Mouse (Mus musculus) heart, embryonic 11.5 days (tissue): Measurements from ENCODE around the gene L1td1. TPM values are rescaled to one million over a fixed set of nuclear protein-coding genes. Genes with fewer than 3 reads are reported as not detected.

Source experiments
- ATAC-seq: fragments of 200-750 bp; cut with Nextera tagmentation; replicated peaks from 2 replicates; pipeline ENCODE4 v1.8.0; 2017; ENCODE audit warnings: moderate library complexity; ENCODE audit not compliant: insufficient number of reproducible peaks, low FRiP score, low TSS enrichment
- H3K27ac ChIP-seq: fragments of 300-500 bp; sonication (generic); 2 replicates; pipeline ENCODE4 v1.5.1; 2014; ENCODE audit warnings: mild to moderate bottlenecking, low read depth, low read length
- H3K27me3 ChIP-seq: fragments of 300-500 bp; sonication (generic); 2 replicates; pipeline ENCODE4 v1.6.1; 2014; ENCODE audit warnings: mild to moderate bottlenecking, low read length, mixed read lengths; ENCODE audit not compliant: control insufficient read depth, insufficient read depth
- H3K36me3 ChIP-seq: fragments of 300-500 bp; sonication (generic); 2 replicates; pipeline ENCODE4 v1.6.1; 2014; ENCODE audit warnings: mild to moderate bottlenecking, low read length, moderate library complexity, mixed read lengths; ENCODE audit not compliant: control insufficient read depth, insufficient read depth
- H3K4me1 ChIP-seq: fragments of 300-500 bp; sonication (generic); 2 replicates; pipeline ENCODE4 v1.6.1; 2014; ENCODE audit warnings: low read length; ENCODE audit not compliant: control insufficient read depth, insufficient read depth
- H3K4me2 ChIP-seq: fragments of 300-500 bp; sonication (generic); 2 replicates; pipeline ENCODE4 v1.6.1; 2014; ENCODE audit warnings: mild to moderate bottlenecking, moderate library complexity
- H3K4me3 ChIP-seq: fragments of 300-500 bp; sonication (generic); 2 replicates; pipeline ENCODE4 v1.5.1; 2014; ENCODE audit warnings: low read depth, low read length
- H3K9ac ChIP-seq: fragments of 300-500 bp; sonication (generic); 2 replicates; pipeline ENCODE4 v1.6.1; 2014; ENCODE audit warnings: mild to moderate bottlenecking, low read depth, low read length, moderate library complexity
- H3K9me3 ChIP-seq: fragments of 300-500 bp; sonication (generic); replicated peaks from 2 replicates; pipeline ENCODE4 v1.6.1; 2016; ENCODE audit warnings: low read length; ENCODE audit not compliant: control insufficient read depth
- WGBS: fragments of 180-500 bp; shearing (Covaris S2); extraction: QIAGEN DNeasy Blood & Tissue Kit; methylation state at CpG from one replicate; pipeline ENCODE4 v1.1.7; 2014; ENCODE audit not compliant: insufficient replicate concordance; 5-methylcytosine and 5-hydroxymethylcytosine counted together
- polyA plus RNA-seq: library from polyadenylated mRNA; unstranded; fragments of >200 nt; fragmentation: Nextera tagmentation; extraction: Ambion mirVana; gene quantifications from 2 replicates; pipeline ENCODE4 v1.2.1, GENCODE M21; 2014

Gene L1td1
- polyA plus RNA-seq, 1 experiment from 2014 or later, result 0.26 TPM

DNA sequence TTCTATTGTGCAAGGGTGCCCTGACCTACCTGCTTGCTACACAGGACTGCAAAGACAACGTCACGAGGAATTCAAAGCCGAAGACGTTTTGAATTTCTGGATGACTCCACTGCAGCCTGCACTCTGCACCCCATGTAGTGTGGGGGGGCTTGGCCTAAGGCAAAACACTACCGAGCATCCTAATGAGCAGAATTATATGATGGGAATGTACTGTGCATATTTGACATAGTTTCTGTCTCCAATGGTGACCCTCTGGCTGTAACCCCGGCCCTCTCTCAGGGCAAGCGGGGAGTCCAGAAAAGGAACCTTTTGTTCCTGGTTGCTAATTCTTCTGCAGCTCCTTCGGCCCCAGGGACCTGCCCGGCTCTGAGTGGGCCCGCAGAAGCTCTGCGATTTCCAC lies 29.6 kb downstream of the L1td1 start:
- no peak overlapping the region for H3K9ac ChIP-seq
- no peak for ATAC-seq
- H3K27me3 ChIP-seq, result no peaks in the 10 kb centered on the region
- no peaks in the 10 kb centered on the region for H3K4me1 ChIP-seq
- H3K4me2 ChIP-seq, result no peak overlapping the region
- H3K36me3 ChIP-seq, result no peaks in the 10 kb centered on the region
- H3K9me3 ChIP-seq, result no peaks in the 10 kb centered on the region
- no peak overlapping the region for H3K27ac ChIP-seq
- WGBS, result 68% methylated on average over 11 of the region's 11 CpGs
- H3K4me3 ChIP-seq, result no peak overlapping the region

DNA sequence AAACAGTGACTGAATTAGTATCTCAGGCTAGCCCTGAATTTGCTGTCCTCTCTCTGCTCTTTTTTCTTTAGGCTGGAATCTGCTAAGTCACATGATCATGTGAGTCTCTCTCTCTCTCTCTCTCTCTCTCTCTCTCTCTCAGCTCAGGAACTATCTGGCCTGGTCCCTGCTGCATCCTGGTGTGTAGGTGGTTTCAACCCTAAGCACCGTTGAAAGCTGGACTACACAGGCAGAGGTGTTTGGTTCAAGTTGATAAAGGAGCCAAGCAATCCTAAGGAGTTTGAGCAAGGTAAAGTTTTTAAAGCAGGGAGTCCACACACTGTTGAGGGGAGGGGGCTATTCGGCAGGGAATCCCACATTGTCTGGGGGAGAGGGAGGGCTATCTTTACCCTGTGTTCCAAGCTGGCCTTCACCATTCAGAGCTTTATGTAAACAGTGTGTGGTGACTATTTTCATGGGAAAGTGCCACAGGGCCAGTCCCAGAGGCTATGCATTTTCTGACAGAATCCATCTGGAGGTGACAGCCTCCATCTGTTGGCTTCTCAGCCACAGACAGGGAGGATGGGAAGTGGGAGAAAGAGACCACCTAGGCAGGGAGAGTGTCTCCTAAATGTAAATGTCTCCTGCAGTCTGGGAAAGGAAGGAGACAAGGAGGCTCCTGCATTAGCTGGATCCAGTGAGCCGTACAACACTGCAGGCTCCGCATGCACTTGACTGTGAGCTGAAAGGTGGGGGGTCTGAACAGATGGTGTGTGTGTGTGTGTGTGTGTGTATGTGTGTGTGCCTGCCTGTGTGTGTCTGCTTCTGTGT lies 31.7 kb downstream of the L1td1 start:
- 42% methylated on average over 4 of the region's 4 CpGs for WGBS

DNA sequence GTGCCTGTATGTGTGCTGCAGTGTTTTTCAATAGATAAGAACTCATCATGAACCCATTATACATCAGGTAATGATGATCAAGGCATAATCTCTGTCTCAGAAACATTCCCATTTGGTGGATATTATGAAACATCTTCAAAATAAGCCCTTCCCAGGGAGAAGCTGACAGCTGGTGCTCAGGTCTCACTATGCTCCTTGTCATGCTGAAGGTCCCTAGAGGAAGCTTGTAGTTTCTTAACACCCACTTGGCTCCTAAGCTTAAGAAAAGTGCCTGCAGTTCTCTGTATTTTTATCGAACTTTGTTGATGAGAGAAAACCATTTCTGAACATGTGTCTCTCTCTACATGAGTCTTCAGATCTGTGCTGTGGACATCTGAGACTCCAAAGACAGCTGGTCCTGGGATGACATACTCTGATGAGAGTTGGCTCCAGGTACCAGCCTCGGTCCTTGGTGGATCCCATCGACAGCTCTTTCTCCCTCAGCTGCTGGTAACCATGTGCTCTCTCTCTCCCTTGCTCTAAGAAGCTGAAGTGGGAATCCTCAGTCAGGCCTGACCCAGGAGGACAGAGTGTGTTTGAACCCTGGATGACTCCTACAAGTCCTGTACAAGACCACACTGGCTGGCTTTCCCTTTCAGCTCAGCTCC lies 32.5 kb downstream of the L1td1 start:
- H3K27me3 ChIP-seq, result no peaks in the 10 kb centered on the region
- H3K4me2 ChIP-seq, result no peak overlapping the region
- H3K9me3 ChIP-seq, result no peaks in the 10 kb centered on the region
- ATAC-seq, result no peak
- no peak overlapping the region for H3K27ac ChIP-seq
- no peaks in the 10 kb centered on the region for H3K4me1 ChIP-seq
- no peak overlapping the region for H3K4me3 ChIP-seq
- H3K9ac ChIP-seq, result no peak overlapping the region
- no peaks in the 10 kb centered on the region for H3K36me3 ChIP-seq
- 69% methylated on average over 3 of the region's 3 CpGs for WGBS

More for the DNA sequence above, 31.7 kb downstream of the L1td1 start:
- no peaks in the 10 kb centered on the region for H3K4me1 ChIP-seq
- H3K4me2 ChIP-seq, result no peak overlapping the region
- H3K27me3 ChIP-seq, result no peaks in the 10 kb centered on the region
- H3K9ac ChIP-seq, result no peak overlapping the region
- H3K9me3 ChIP-seq, result no peaks in the 10 kb centered on the region
- peak; percentile 43; the same call in 1 of the 2 replicates for ATAC-seq
- no peak overlapping the region for H3K4me3 ChIP-seq
- H3K27ac ChIP-seq, result no peak overlapping the region
- H3K36me3 ChIP-seq, result no peaks in the 10 kb centered on the region

DNA sequence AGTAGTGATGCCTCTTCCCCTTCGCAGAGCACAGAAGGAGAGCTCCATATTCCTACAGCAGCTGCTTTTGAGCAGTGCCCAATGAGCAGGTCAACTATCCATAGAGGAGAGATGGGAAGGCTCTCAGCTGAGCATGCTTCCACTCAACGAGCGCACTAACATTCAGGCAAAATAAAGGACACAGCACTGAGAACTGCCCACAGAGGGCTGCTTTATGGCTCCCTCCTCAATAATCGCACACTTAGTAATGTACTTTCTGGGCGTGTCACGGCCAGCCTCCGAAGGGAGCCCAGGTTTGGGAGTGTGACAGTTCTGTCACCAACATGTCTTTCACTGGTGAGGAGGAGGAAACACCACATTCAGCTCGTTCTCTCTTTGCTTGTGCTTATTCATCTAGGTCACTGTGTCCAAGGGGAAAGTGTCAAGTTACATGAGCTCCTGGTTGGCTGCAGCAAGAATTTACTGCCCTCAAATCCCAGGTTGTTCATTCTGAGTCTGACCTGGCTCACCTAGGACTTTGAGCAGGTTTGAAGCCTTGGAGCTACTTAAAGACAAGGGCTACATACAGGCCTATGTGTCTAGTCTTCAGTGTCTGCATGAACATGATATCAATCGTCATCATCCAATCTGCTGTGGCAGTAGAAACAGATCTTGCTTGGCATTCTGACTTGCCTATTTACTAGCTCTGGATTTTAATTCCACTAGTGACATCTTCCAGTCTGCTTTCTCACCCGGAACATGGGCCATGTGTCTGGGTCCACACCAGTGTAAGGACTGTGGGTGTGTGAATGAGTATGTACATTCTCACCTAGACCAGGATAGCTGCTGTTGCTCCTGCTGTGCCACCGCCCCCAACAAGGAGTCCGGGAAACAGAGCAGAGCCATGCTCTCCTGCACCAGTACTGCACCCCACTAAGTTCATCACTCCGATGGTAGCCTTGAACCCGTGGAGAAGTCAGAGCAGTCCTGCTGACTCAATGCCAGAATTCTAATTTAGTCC lies 40.9 kb downstream of the L1td1 start:
- no peaks in the 10 kb centered on the region; the same call in 1 of the 2 replicates for H3K4me1 ChIP-seq
- no peaks in the 10 kb centered on the region for H3K9me3 ChIP-seq
- WGBS, result 69% methylated on average over 14 of the region's 14 CpGs
- H3K27me3 ChIP-seq, result no peaks in the 10 kb centered on the region
- H3K9ac ChIP-seq, result no peak overlapping the region
- no peak overlapping the region for H3K4me3 ChIP-seq
- H3K4me2 ChIP-seq, result no peak overlapping the region
- no peak overlapping the region for H3K27ac ChIP-seq
- no peaks in the 10 kb centered on the region for H3K36me3 ChIP-seq
- ATAC-seq, result no peak

DNA sequence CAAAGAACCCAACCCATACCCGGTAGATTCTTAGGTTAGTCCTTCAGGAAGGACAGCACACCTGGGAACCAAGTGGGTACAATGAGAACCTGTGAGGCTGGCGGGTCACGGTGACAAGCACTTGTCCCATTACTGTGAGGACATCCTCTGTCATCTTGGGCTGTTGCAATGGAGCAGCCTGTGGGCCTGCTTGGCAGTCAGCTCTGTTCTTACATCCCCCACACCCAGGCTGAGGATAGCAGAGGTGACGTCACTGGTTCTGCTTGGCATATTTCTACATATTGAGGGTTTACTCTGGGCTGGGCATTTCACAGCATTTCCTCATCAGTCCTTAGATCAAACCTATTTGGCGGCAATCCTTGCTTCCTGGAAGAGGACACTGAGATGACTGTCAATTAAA lies 47.3 kb downstream of the L1td1 start:
- 81% methylated on average over 5 of the region's 5 CpGs for WGBS
- Histone ChIP-seq H3K9me3 (no peaks in the 10 kb centered on the region), H3K4me3 (no peak overlapping the region), H3K4me1 (peaks cover 16% of the 10 kb centered on the region), H3K36me3 (no peaks in the 10 kb centered on the region), H3K27ac (no peak overlapping the region), H3K4me2 (no peak overlapping the region), H3K9ac (no peak overlapping the region), H3K27me3 (no peaks in the 10 kb centered on the region)
- ATAC-seq, result no peak

DNA sequence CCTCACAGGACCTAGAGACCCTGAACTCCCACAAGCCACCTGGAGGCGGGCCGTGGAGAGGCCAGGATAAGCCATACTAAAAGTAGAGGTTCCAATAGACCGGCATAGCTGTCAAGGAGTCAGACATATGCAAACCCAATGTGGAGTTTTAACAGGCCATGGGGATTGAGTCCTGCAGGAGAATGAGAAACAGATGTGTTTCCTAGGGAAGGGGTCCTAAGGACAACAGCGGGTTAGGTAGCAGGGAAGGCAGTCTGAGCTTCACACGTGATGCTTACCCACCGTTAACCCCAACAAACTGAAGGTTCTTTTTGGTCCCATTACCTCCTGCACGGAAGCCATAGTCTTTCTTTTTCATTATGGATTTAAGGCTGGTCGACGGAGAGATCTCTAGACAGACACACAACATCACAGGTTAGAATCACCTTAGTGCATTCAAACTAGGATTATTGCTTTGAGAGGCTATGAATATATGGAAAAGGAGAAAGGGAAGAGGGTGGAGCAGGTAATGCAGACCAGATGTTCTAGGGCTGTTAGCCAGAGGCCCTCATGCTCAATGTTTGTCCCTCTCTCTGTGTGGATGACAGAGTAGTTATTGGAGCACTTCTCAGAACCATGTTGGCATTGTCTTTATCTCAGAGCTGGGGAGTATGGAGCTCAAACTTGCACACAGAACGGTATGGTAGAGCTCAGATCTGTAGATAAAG lies 50.3 kb downstream of the L1td1 start:
- 0 out of 2 replicates have a peak, but pooled peaks cover 9% of the 10 kb centered on the region for H3K27me3 ChIP-seq
- H3K4me3 ChIP-seq, result no peak overlapping the region
- H3K9me3 ChIP-seq, result no peaks in the 10 kb centered on the region
- no peak for ATAC-seq
- H3K36me3 ChIP-seq, result no peaks in the 10 kb centered on the region
- no peak overlapping the region for H3K9ac ChIP-seq
- H3K4me2 ChIP-seq, result no peak overlapping the region
- peaks cover 19% of the 10 kb centered on the region for H3K4me1 ChIP-seq
- H3K27ac ChIP-seq, result no peak overlapping the region
- 76% methylated on average over 10 of the region's 10 CpGs for WGBS

DNA sequence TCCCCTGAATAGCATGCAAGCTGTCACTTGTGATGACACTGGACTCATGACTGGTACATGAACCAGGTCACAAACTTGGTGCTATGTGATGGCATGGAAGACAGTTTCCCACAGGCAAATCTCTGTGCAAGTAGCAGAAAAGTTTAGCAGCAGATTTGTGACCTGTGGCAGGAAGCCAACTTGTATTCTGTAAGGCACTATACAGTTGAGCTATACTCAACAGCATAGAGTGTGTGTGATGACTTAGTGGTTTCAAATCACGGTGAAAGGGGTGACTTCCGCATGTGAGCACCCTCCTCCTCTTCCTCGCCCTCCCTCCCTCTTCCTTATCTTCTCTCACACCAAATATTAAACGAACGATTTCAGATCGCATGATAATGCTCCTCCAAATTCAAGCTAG lies 50.9 kb downstream of the L1td1 start:
- no peak overlapping the region for H3K9ac ChIP-seq
- WGBS, result 58% methylated on average over 6 of the region's 6 CpGs
- H3K4me2 ChIP-seq, result no peak overlapping the region
- H3K36me3 ChIP-seq, result no peaks in the 10 kb centered on the region
- H3K4me1 ChIP-seq, result peaks cover 19% of the 10 kb centered on the region
- no peak overlapping the region for H3K27ac ChIP-seq
- ATAC-seq, result no peak
- H3K27me3 ChIP-seq, result 0 out of 2 replicates have a peak, but pooled peaks cover 9% of the 10 kb centered on the region
- H3K4me3 ChIP-seq, result no peak overlapping the region
- H3K9me3 ChIP-seq, result no peaks in the 10 kb centered on the region

DNA sequence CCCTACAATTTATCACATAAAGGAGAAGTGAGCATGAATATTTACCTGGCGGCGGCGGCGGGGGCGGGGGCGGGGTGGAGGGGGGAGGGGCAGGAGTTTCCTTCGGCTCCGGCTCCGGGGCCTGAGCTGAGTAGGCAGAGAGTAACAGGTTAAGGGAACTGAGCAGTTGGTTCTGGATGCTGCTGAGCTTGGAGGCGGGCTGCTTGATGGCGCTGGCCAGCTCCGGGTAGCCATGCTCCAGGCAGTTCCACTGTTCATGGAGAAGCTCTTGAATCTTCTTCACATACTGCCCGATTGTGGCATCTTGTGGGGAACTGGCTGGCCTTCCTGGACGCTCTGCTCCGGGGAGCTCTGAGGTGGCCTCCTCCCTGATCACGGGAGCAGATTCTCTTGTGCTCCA lies 51.7 kb downstream of the L1td1 start:
- H3K9ac ChIP-seq, result no peak overlapping the region
- peak overlapping the region; percentile 58 for H3K4me2 ChIP-seq
- no peak for ATAC-seq
- 0 out of 2 replicates have a peak, but pooled peaks cover 9% of the 10 kb centered on the region for H3K27me3 ChIP-seq
- peaks cover 19% of the 10 kb centered on the region for H3K4me1 ChIP-seq
- WGBS, result 5% methylated on average over 16 of the region's 16 CpGs
- H3K4me3 ChIP-seq, result peak overlapping the region; percentile 8; the same call in 1 of the 2 replicates
- no peak overlapping the region for H3K27ac ChIP-seq
- no peaks in the 10 kb centered on the region for H3K9me3 ChIP-seq
- no peaks in the 10 kb centered on the region for H3K36me3 ChIP-seq
